Comparison of ENCODE assay signal across 8 mouse cellular contexts in the genomic region with DNA sequence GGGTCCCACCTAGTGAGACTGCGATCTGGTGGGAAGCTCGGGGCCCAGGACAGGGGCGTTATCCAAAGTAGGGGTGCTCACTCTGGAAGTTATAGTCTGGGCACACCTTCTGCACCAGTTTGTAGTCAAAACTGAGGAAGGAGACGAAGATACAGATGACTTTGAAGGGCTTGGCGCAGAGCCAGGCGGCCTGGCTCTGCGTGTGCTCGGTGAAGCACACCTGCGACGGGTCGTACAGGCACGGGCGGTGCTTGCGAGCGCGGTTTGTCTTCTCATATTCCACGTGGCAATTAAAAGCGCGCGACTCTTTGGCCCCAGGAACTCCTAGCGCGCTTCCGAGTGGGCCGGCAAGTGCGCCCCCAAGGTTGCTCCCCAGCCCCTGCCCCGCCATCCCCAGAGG. TPM values are rescaled to one million over a fixed set of nuclear protein-coding genes. Genes with fewer than 3 reads are reported as not detected.
DNase-seq lines count a peak whose midpoint lies in the region; ATAC-seq lines count a peak whose summit lies in the region.

No protein-coding gene starts in this region.

- DNase-seq in heart, adult 11 months = no peak
- DNase-seq in limb, embryonic 11.5 days (ENCODE audit: low spot score) = peak; percentile 40
- no peak for DNase-seq in left cerebral cortex, adult 9 months (ENCODE audit: low spot score in 2 of 2)
- no peak for DNase-seq in adrenal gland, postnatal 4 days (ENCODE audit: low spot score in 2 of 2)

- no peak overlapping the region for H3K9ac ChIP-seq in heart, embryonic 14.5 days (ENCODE audit: low read length)
- peak overlapping the region; percentile 54; the same call in 1 of the 2 replicates for H3K9ac ChIP-seq in embryonic facial prominence, embryonic 13.5 days
- no peak overlapping the region for H3K9ac ChIP-seq in limb, embryonic 11.5 days (ENCODE audit: low read length)
- H3K9ac ChIP-seq in neural tube, embryonic 15.5 days (replicated peaks) = 0 out of 2 replicates have a peak overlapping the region, but pooled peaks have one; percentile 18

- peaks cover 10 to 22% of the 10 kb centered on the region in 2 experiments for H3K4me1 ChIP-seq in heart, embryonic 14.5 days (ENCODE audit: control insufficient read depth in 2 of 2, insufficient read depth in 2 of 2, low read length in 2 of 2)
- peaks cover 50% of the 10 kb centered on the region for H3K4me1 ChIP-seq in embryonic facial prominence, embryonic 13.5 days
- H3K4me1 ChIP-seq in limb, embryonic 11.5 days (ENCODE audit: control insufficient read depth, insufficient read depth, low read length) = peaks cover 48% of the 10 kb centered on the region
- peaks cover 80% of the 10 kb centered on the region for H3K4me1 ChIP-seq in neural tube, embryonic 15.5 days

- peak overlapping the region; percentile 61 for H3K4me2 ChIP-seq in heart, embryonic 14.5 days (ENCODE audit: low read length)
- peak overlapping the region; percentile 53 for H3K4me2 ChIP-seq in embryonic facial prominence, embryonic 13.5 days
- H3K4me2 ChIP-seq in limb, embryonic 11.5 days (ENCODE audit: low read depth, severe bottlenecking) = peak overlapping the region; percentile 37; the same call in 1 of the 2 replicates
- peak overlapping the region; percentile 94 for H3K4me2 ChIP-seq in neural tube, embryonic 15.5 days

- peaks cover 74% of the 10 kb centered on the region for H3K27me3 ChIP-seq in heart, embryonic 14.5 days (ENCODE audit: control insufficient read depth, insufficient read depth, low read length)
- H3K27me3 ChIP-seq in embryonic facial prominence, embryonic 13.5 days = peaks cover 80% of the 10 kb centered on the region
- H3K27me3 ChIP-seq in limb, embryonic 11.5 days (ENCODE audit: control insufficient read depth, insufficient read depth, low read length) = peaks cover 67% of the 10 kb centered on the region
- peaks cover 5% of the 10 kb centered on the region; the same call in 1 of the 2 replicates for H3K27me3 ChIP-seq in neural tube, embryonic 15.5 days (replicated peaks)

- H3K27ac ChIP-seq in heart, embryonic 14.5 days (replicated peaks in 1 of 2; ENCODE audit: control insufficient read depth in 1 of 2, insufficient read depth in 1 of 2, low read depth in 2 of 2, low read length in 2 of 2) = no peak overlapping the region
- H3K27ac ChIP-seq in embryonic facial prominence, embryonic 13.5 days = no peak overlapping the region
- no peak overlapping the region for H3K27ac ChIP-seq in limb, embryonic 11.5 days (replicated peaks; ENCODE audit: low read depth, low read length)
- no peak overlapping the region; the same call in 1 of the 2 replicates for H3K27ac ChIP-seq in neural tube, embryonic 15.5 days (replicated peaks)

- H3K9me3 ChIP-seq in heart, embryonic 14.5 days (ENCODE audit: control insufficient read depth, low read length) = no peaks in the 10 kb centered on the region
- H3K9me3 ChIP-seq in embryonic facial prominence, embryonic 13.5 days = no peaks in the 10 kb centered on the region
- no peaks in the 10 kb centered on the region for H3K9me3 ChIP-seq in limb, embryonic 11.5 days (ENCODE audit: control insufficient read depth, low read length)
- no peaks in the 10 kb centered on the region for H3K9me3 ChIP-seq in neural tube, embryonic 15.5 days (replicated peaks)

- ATAC-seq in heart, embryonic 14.5 days (ENCODE audit: insufficient number of reproducible peaks, insufficient read depth, low FRiP score, low read depth) = no peak
- ATAC-seq in embryonic facial prominence, embryonic 13.5 days (ENCODE audit: insufficient number of reproducible peaks, insufficient read depth, low FRiP score, low TSS enrichment, low read depth) = no peak
- ATAC-seq in limb, embryonic 11.5 days (ENCODE audit: insufficient number of reproducible peaks, low FRiP score, low TSS enrichment, low read depth) = no peak
- no peak for ATAC-seq in neural tube, embryonic 15.5 days (ENCODE audit: low FRiP score)
- ATAC-seq in frontal cortex, adult (ENCODE audit: low TSS enrichment) = no peak

- H3K36me3 ChIP-seq in heart, embryonic 14.5 days (ENCODE audit: control insufficient read depth, insufficient read depth, low read length) = no peaks in the 10 kb centered on the region
- no peaks in the 10 kb centered on the region for H3K36me3 ChIP-seq in embryonic facial prominence, embryonic 13.5 days
- no peaks in the 10 kb centered on the region for H3K36me3 ChIP-seq in limb, embryonic 11.5 days (ENCODE audit: control insufficient read depth, insufficient read depth, low read length)
- H3K36me3 ChIP-seq in neural tube, embryonic 15.5 days = no peaks in the 10 kb centered on the region

- peak overlapping the region in 1 of 2 experiments; percentile 34; a peak in 3 of 4 replicates for H3K4me3 ChIP-seq in heart, embryonic 14.5 days (ENCODE audit: control insufficient read depth in 1 of 2, insufficient read depth in 1 of 2, low read depth in 1 of 2, low read length in 2 of 2)
- peak overlapping the region; percentile 33 for H3K4me3 ChIP-seq in embryonic facial prominence, embryonic 13.5 days
- H3K4me3 ChIP-seq in limb, embryonic 11.5 days (ENCODE audit: low read depth, low read length) = peak overlapping the region; percentile 22
- peak overlapping the region; percentile 17; the same call in 1 of the 2 replicates for H3K4me3 ChIP-seq in neural tube, embryonic 15.5 days (replicated peaks)

- 1% methylated on average over 26 of the region's 26 CpGs for WGBS in heart, embryonic 14.5 days
- under 1% methylated on average over 26 of the region's 26 CpGs for WGBS in embryonic facial prominence, embryonic 13.5 days
- WGBS in limb, embryonic 11.5 days = 2% methylated on average over 26 of the region's 26 CpGs
- 3% methylated on average over 26 of the region's 26 CpGs for WGBS in neural tube, embryonic 15.5 days

RNA-seq across cellular contexts. Expression of gene Shmt2, which starts 3.8 kb away (rescaled TPM):
- polyA plus RNA-seq in heart, embryonic 14.5 days (2014; fragmentation: Nextera tagmentation; extraction: Ambion mirVana) = 71.7 and 73.0 TPM in 2 replicates
- 81.7 and 92.3 TPM in 2 replicates for polyA plus RNA-seq in embryonic facial prominence, embryonic 13.5 days (2015; fragmentation: Nextera tagmentation; extraction: Ambion mirVana)
- 102 and 104 TPM in 2 replicates for polyA plus RNA-seq in limb, embryonic 11.5 days (2014; fragmentation: Nextera tagmentation; extraction: Ambion mirVana)
- 50.4 and 69.9 TPM in 2 replicates for polyA plus RNA-seq in neural tube, embryonic 15.5 days (2015; fragmentation: Nextera tagmentation; extraction: Ambion mirVana)
- total RNA-seq in adrenal gland, postnatal 4 days (2021) = 10 to 100 TPM; 66.7 to 69.4 TPM

RNA-seq across cellular contexts. Expression of gene Nxph4, which starts 8.3 kb away (rescaled TPM):
- polyA plus RNA-seq in heart, embryonic 14.5 days (2014; fragmentation: Nextera tagmentation; extraction: Ambion mirVana) = 0.70 and 0.81 TPM in 2 replicates
- 3.0 and 3.9 TPM in 2 replicates for polyA plus RNA-seq in embryonic facial prominence, embryonic 13.5 days (2015; fragmentation: Nextera tagmentation; extraction: Ambion mirVana)
- polyA plus RNA-seq in limb, embryonic 11.5 days (2014; fragmentation: Nextera tagmentation; extraction: Ambion mirVana) = 0.95 and 1.2 TPM in 2 replicates
- 80.4 and 102 TPM in 2 replicates for polyA plus RNA-seq in neural tube, embryonic 15.5 days (2015; fragmentation: Nextera tagmentation; extraction: Ambion mirVana)
- total RNA-seq in adrenal gland, postnatal 4 days (2021) = 10 to 100 TPM; 13.6 to 14.0 TPM

RNA-seq across cellular contexts. Expression of gene Ndufa4l2, which starts 11.3 kb away (rescaled TPM):
- polyA plus RNA-seq in heart, embryonic 14.5 days (2014; fragmentation: Nextera tagmentation; extraction: Ambion mirVana) = 31.2 and 34.2 TPM in 2 replicates
- 20.0 and 32.7 TPM in 2 replicates for polyA plus RNA-seq in embryonic facial prominence, embryonic 13.5 days (2015; fragmentation: Nextera tagmentation; extraction: Ambion mirVana)
- polyA plus RNA-seq in limb, embryonic 11.5 days (2014; fragmentation: Nextera tagmentation; extraction: Ambion mirVana) = 0.48 and 0.96 TPM in 2 replicates
- polyA plus RNA-seq in neural tube, embryonic 15.5 days (2015; fragmentation: Nextera tagmentation; extraction: Ambion mirVana) = 17.8 and 22.5 TPM in 2 replicates
- 10 to 100 TPM; 57.2 to 71.7 TPM for total RNA-seq in adrenal gland, postnatal 4 days (2021)

RNA-seq across cellular contexts. Expression of gene Stac3, which starts 24.6 kb away (rescaled TPM):
- 0.31 TPM in 1 of 2 replicates, not detected in the other for polyA plus RNA-seq in heart, embryonic 14.5 days (2014; fragmentation: Nextera tagmentation; extraction: Ambion mirVana)
- 2.0 and 3.2 TPM in 2 replicates for polyA plus RNA-seq in embryonic facial prominence, embryonic 13.5 days (2015; fragmentation: Nextera tagmentation; extraction: Ambion mirVana)
- polyA plus RNA-seq in limb, embryonic 11.5 days (2014; fragmentation: Nextera tagmentation; extraction: Ambion mirVana) = 0.21 and 0.34 TPM in 2 replicates
- polyA plus RNA-seq in neural tube, embryonic 15.5 days (2015; fragmentation: Nextera tagmentation; extraction: Ambion mirVana) = 1.9 and 2.9 TPM in 2 replicates
- 10 to 100 TPM in 1 of 2 experiments, 1 to 10 TPM in 1; 6.4 to 11.5 TPM for total RNA-seq in adrenal gland, postnatal 4 days (2021)

Comparison
In these comparisons a context has a peak if more than half of its experiments do, and no peak if none do; other contexts are left out.
1. H3K4me2 ChIP-seq: peak in every context shown above with its lines; median percentile 94 in neural tube, embryonic 15.5 days; 61 in heart, embryonic 14.5 days; 53 in embryonic facial prominence, embryonic 13.5 days; 37 in limb, embryonic 11.5 days.
2. H3K9ac ChIP-seq: peak in embryonic facial prominence, embryonic 13.5 days (single experiment) and neural tube, embryonic 15.5 days (single experiment); none in heart, embryonic 14.5 days (single experiment) and limb, embryonic 11.5 days (single experiment).
3. RNA of gene Nxph4, which starts 8.3 kb away (polyA plus RNA-seq): 80.4 to 102 TPM in neural tube, embryonic 15.5 days; 3.0 to 3.9 TPM in embryonic facial prominence, embryonic 13.5 days, 0.95 to 1.2 TPM in limb, embryonic 11.5 days and 0.70 to 0.81 TPM in heart, embryonic 14.5 days; every median in the first group is over 10 times any median in the second.